Mouse (Mus musculus) embryonic facial prominence, embryonic 12.5 days (tissue): ENCODE measurements at regions not wholly inside any gene's neighbourhood (a gene's known extent, or its start where the extent isn't known, plus 50 kb on each side); places are given as distances from the start of the nearest gene placed in this dataset.

Source experiments
- ATAC-seq: fragments of 200-750 bp; cut with Nextera tagmentation; 2 replicates; pipeline ENCODE4 v1.8.0; 2017; ENCODE audit not compliant: insufficient number of reproducible peaks, insufficient read depth, low FRiP score, low TSS enrichment
- H3K27ac ChIP-seq: fragments of 300-500 bp; sonication (generic); 2 replicates; pipeline ENCODE4 v1.5.1; 2016; ENCODE audit warnings: mild to moderate bottlenecking
- H3K27me3 ChIP-seq: fragments of 300-500 bp; sonication (generic); 2 replicates; pipeline ENCODE4 v1.6.1; 2016; ENCODE audit warnings: mild to moderate bottlenecking, moderate library complexity
- H3K36me3 ChIP-seq: fragments of 300-500 bp; sonication (generic); 2 replicates; pipeline ENCODE4 v1.6.1; 2016; ENCODE audit warnings: mild to moderate bottlenecking
- H3K4me1 ChIP-seq: fragments of 300-500 bp; sonication (generic); 2 replicates; pipeline ENCODE4 v1.6.1; 2016
- H3K4me2 ChIP-seq: fragments of 300-500 bp; sonication (generic); replicated peaks from 2 replicates; pipeline ENCODE4 v1.6.1; 2016; ENCODE audit warnings: mild to moderate bottlenecking, moderate library complexity
- H3K4me3 ChIP-seq: fragments of 300-500 bp; sonication (generic); 2 replicates; pipeline ENCODE4 v1.5.1; 2016; ENCODE audit warnings: mild to moderate bottlenecking
- H3K9ac ChIP-seq: fragments of 300-500 bp; sonication (generic); 2 replicates; pipeline ENCODE4 v1.6.1; 2016; ENCODE audit warnings: mild to moderate bottlenecking, moderate library complexity
- H3K9me3 ChIP-seq: fragments of 300-500 bp; sonication (generic); 2 replicates; pipeline ENCODE4 v1.6.1; 2016; ENCODE audit warnings: mild to moderate bottlenecking, moderate library complexity
- WGBS: fragments of 180-500 bp; shearing (Covaris S2); methylation state at CpG from one replicate; pipeline ENCODE4 v1.1.7; 2016; 5-methylcytosine and 5-hydroxymethylcytosine counted together

DNA sequence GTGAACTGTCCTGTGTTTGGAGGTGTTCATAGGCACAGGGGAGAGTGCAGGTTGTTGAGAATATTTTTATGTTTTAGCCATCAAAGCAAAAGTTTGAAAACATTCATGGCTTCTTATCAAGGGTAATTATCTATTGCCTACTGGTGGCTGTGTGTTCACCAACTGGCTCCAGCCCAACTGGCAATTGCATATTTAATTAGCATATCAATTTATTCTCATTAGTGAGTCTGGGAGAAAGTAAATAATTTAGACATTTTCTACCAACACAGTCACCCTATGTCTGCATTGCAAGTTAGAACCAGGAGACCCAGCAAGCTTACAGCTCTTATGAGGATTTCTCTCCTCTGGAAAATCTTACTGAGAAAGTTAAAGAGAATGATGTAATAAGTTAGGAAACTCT is 561.0 kb downstream of the Dok5 start:
- no peak overlapping the region for H3K27ac ChIP-seq
- H3K4me2 ChIP-seq: no peak overlapping the region
- H3K27me3 ChIP-seq: no peaks in the 10 kb centered on the region
- H3K4me1 ChIP-seq: no peaks in the 10 kb centered on the region
- H3K9ac ChIP-seq: no peak overlapping the region
- no peak for ATAC-seq
- H3K4me3 ChIP-seq: no peak overlapping the region
- no peaks in the 10 kb centered on the region for H3K36me3 ChIP-seq
- H3K9me3 ChIP-seq: no peaks in the 10 kb centered on the region

DNA sequence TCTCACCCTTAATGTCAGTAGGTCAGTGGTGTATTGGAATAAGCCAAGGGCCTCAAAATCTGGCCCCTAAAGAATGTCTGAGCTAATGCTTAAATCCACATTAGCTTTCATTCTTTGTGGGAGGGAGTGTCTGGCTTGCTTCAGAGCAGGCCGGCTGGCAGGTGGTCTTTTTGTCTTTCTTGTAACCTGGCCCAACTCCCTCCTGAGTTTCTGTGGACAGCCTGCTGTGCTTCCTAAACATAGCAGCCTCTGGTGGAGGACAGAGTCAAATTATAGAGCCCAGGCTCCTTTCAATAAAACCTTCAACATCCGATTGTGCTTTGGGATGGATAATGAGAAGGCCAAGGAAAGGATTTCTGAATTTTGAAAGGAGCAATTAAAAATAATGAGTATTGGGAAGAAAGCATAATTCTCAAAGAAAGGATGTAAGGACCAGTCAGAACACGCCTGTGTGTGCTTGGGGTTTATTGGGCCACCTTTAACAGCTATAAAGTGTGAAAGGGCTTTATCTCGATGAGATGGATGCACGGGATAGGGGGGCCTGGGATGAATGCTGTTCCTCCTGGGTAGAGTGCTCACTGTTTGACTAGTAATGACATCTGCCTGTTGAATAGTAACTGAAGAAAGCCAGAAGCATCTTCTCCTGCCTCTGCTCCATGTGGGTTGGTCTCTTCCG is 554.2 kb downstream of the Dok5 start:
- H3K27ac ChIP-seq: no peak overlapping the region
- 0 out of 2 replicates have a peak, but pooled peaks cover 7% of the 10 kb centered on the region for H3K9me3 ChIP-seq
- no peaks in the 10 kb centered on the region for H3K27me3 ChIP-seq
- H3K36me3 ChIP-seq: no peaks in the 10 kb centered on the region
- H3K9ac ChIP-seq: no peak overlapping the region
- H3K4me2 ChIP-seq: no peak overlapping the region
- WGBS: 23% methylated on average over 6 of the region's 6 CpGs
- H3K4me1 ChIP-seq: no peaks in the 10 kb centered on the region
- no peak for ATAC-seq
- no peak overlapping the region for H3K4me3 ChIP-seq

DNA sequence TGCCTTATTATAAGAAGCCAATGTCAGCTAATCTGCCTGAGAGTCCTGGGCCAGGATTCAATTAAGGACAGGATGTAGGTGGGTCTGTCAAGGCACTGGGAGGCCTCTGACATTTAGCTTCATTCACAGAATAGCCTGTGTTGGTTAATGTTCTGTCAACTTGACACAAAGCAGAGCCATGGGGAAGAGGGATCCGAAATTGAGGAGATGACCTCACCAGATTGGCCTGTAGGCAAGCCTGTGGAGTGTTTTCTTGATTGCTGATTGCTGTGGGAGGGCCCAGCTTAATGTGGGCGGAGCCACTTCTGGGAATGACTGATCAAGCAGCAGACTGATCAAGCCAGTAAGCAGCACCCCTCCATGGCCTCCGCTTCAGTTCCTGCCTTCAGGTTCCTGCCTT is 548.5 kb downstream of the Dok5 start:
- no peaks in the 10 kb centered on the region for H3K4me1 ChIP-seq
- no peak overlapping the region for H3K4me2 ChIP-seq
- 0 out of 2 replicates have a peak, but pooled peaks cover 7% of the 10 kb centered on the region for H3K9me3 ChIP-seq
- no peaks in the 10 kb centered on the region for H3K27me3 ChIP-seq
- no peaks in the 10 kb centered on the region for H3K36me3 ChIP-seq
- WGBS: 67% methylated on average over 3 of the region's 3 CpGs
- H3K27ac ChIP-seq: no peak overlapping the region
- H3K4me3 ChIP-seq: no peak overlapping the region
- no peak for ATAC-seq
- H3K9ac ChIP-seq: no peak overlapping the region

- H3K36me3 ChIP-seq: no peaks in the 10 kb centered on the region
- no peaks in the 10 kb centered on the region for H3K4me1 ChIP-seq
- WGBS: 88% methylated on average over 3 of the region's 3 CpGs
- H3K4me2 ChIP-seq: no peak overlapping the region
- no peak overlapping the region for H3K27ac ChIP-seq
- H3K4me3 ChIP-seq: no peak overlapping the region
- no peaks in the 10 kb centered on the region for H3K27me3 ChIP-seq
- 0 out of 2 replicates have a peak, but pooled peaks cover 7% of the 10 kb centered on the region for H3K9me3 ChIP-seq
- no peak overlapping the region for H3K9ac ChIP-seq
- ATAC-seq: no peak
These were observed 547.7 kb downstream of the Dok5 start for GRCm38 (mm10) chr2:171279319-171279718.

GRCm38 (mm10) chr2:171253194-171253593 is 521.6 kb downstream of the Dok5 start:
- no peaks in the 10 kb centered on the region for H3K9me3 ChIP-seq
- no peak overlapping the region for H3K9ac ChIP-seq
- H3K4me3 ChIP-seq: no peak overlapping the region
- ATAC-seq: no peak
- H3K27ac ChIP-seq: no peak overlapping the region
- H3K27me3 ChIP-seq: no peaks in the 10 kb centered on the region
- 54% methylated on average over 10 of the region's 10 CpGs for WGBS
- no peaks in the 10 kb centered on the region for H3K4me1 ChIP-seq
- H3K4me2 ChIP-seq: peak overlapping the region; percentile 24; the same call in 1 of the 2 replicates
- H3K36me3 ChIP-seq: no peaks in the 10 kb centered on the region

GRCm38 (mm10) chr2:171245391-171245790 is 513.8 kb downstream of the Dok5 start:
- Histone ChIP-seq H3K4me3 (no peak overlapping the region), H3K4me1 (no peaks in the 10 kb centered on the region), H3K4me2 (no peak overlapping the region), H3K27ac (no peak overlapping the region), H3K36me3 (no peaks in the 10 kb centered on the region), H3K27me3 (no peaks in the 10 kb centered on the region), H3K9ac (no peak overlapping the region), H3K9me3 (no peaks in the 10 kb centered on the region)
- 76% methylated on average over 4 of the region's 4 CpGs for WGBS
- ATAC-seq: no peak

- H3K9ac ChIP-seq: no peak overlapping the region
- WGBS: 73% methylated on average over 5 of the region's 5 CpGs
- no peak for ATAC-seq
- no peak overlapping the region for H3K4me2 ChIP-seq
- H3K4me3 ChIP-seq: no peak overlapping the region
- H3K27me3 ChIP-seq: no peaks in the 10 kb centered on the region
- no peaks in the 10 kb centered on the region for H3K9me3 ChIP-seq
- H3K36me3 ChIP-seq: no peaks in the 10 kb centered on the region
- no peaks in the 10 kb centered on the region for H3K4me1 ChIP-seq
- H3K27ac ChIP-seq: no peak overlapping the region
These were observed 510.7 kb downstream of the Dok5 start for GRCm38 (mm10) chr2:171242356-171242755.

- Histone ChIP-seq H3K9ac (no peak overlapping the region), H3K36me3 (no peaks in the 10 kb centered on the region), H3K4me1 (no peaks in the 10 kb centered on the region), H3K4me2 (no peak overlapping the region), H3K27ac (no peak overlapping the region), H3K27me3 (no peaks in the 10 kb centered on the region), H3K9me3 (no peaks in the 10 kb centered on the region), H3K4me3 (no peak overlapping the region)
- WGBS: 71% methylated on average over 8 of the region's 8 CpGs
- ATAC-seq: no peak
These were observed 505.8 kb downstream of the Dok5 start for GRCm38 (mm10) chr2:171237276-171237960.

DNA sequence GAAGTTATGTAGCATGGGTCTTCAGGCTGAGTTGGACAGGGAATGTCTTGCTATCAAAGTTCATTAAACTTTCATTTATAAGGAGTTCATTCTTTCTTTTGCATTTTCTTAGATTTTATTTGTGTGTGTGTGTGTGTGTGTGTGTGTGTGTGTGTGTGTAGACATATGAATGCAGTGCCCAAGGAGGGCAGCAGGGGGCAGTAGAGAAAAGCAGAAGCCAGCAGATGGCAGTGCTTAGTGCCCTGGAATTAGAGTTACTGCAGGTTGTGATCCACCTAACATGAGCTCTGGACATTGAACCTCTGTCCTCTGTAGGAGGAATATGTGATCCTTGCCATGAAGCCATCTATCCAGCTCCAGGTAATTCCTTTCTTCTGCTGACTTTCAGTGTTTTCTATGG is 501.2 kb downstream of the Dok5 start:
- H3K27me3 ChIP-seq: no peaks in the 10 kb centered on the region
- no peaks in the 10 kb centered on the region for H3K9me3 ChIP-seq
- no peaks in the 10 kb centered on the region for H3K36me3 ChIP-seq
- no peak for ATAC-seq
- H3K4me1 ChIP-seq: no peaks in the 10 kb centered on the region
- H3K27ac ChIP-seq: no peak overlapping the region
- no peak overlapping the region for H3K9ac ChIP-seq
- no peak overlapping the region for H3K4me3 ChIP-seq
- H3K4me2 ChIP-seq: no peak overlapping the region

DNA sequence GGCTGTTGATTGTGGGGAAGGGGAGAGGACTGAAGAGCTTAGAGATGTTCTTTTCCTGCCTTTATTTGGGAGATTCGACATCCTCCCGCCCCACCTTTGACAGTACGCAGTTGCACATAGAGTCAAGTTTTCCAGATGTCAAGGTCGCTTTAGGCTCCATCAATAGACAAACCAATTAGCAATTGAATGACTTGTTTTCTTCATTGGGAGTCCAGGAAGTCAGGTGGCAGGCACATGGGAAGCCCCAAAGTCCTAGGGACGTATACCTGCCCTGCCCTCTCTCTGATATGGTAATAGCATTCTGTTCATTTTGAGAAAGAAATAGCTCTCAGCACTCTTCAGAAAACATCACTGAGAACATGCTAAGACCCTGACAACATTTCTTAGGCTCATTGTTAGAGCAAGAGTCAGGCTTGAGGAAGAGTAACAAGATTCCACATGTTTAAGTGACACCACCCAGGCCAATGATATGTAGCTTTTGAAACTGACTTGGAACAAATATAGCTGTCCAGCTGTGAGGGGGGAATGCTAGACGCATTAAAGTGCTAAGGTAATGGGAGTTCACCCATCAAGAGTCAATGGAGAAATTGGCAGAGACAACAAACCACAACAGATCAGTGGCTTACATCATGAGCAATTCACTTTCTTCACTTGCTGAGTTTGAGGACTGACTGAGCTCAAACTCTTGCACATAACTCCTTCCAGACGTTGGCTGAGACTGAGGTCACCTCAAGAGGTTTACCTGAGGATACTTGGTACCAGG is 499.9 kb downstream of the Dok5 start:
- WGBS: 74% methylated on average over 7 of the region's 7 CpGs
- Histone ChIP-seq H3K27ac (no peak overlapping the region), H3K9me3 (no peaks in the 10 kb centered on the region), H3K4me1 (no peaks in the 10 kb centered on the region), H3K36me3 (no peaks in the 10 kb centered on the region), H3K9ac (no peak overlapping the region), H3K4me2 (no peak overlapping the region), H3K27me3 (no peaks in the 10 kb centered on the region), H3K4me3 (no peak overlapping the region)
- ATAC-seq: no peak

DNA sequence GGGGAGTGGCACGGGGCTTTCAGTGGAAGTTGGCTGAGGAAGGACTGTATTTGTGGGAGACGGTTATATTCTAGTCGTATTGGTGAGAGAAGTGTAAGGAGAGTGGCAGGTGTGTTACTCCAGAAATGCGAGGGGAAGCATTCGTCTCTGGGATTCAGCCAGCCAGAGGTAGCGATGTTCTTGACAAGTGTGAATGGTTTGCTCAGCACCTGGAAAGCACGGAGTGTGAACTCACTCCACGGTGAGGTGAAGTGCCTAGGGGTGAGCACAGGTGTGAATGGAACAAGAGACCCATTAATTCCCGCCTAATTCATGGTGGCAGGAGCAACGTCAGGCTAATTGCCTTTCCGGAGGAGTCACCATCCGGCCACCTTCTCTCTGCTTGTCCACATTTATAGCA is 498.9 kb downstream of the Dok5 start:
- H3K9me3 ChIP-seq: no peaks in the 10 kb centered on the region
- WGBS: 78% methylated on average over 12 of the region's 12 CpGs
- no peak overlapping the region for H3K4me2 ChIP-seq
- no peak overlapping the region for H3K27ac ChIP-seq
- H3K4me3 ChIP-seq: no peak overlapping the region
- no peak for ATAC-seq
- no peaks in the 10 kb centered on the region for H3K27me3 ChIP-seq
- no peaks in the 10 kb centered on the region for H3K4me1 ChIP-seq
- H3K36me3 ChIP-seq: no peaks in the 10 kb centered on the region
- H3K9ac ChIP-seq: no peak overlapping the region

DNA sequence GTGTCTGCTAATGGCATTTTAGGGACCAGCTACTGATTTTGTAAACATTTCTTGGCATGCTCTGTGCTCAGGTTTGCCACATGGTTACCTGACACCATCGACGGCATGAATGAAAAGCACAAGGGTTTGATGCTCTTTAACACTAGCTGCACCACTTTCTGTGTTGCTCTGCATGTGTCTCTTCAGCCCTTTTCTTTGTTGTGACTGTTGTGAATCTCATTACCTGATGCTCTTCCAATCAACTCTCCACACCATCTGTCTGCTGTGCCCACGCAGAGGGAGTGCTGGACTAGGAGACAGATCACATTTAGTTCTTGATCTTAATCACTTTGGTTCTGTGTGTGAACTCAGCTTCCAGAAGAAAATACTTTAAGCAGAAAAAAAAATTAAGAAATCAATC is 496.6 kb downstream of the Dok5 start:
- Histone ChIP-seq H3K9ac (no peak overlapping the region), H3K36me3 (no peaks in the 10 kb centered on the region), H3K9me3 (no peaks in the 10 kb centered on the region), H3K4me2 (no peak overlapping the region), H3K4me1 (no peaks in the 10 kb centered on the region), H3K4me3 (no peak overlapping the region), H3K27ac (no peak overlapping the region), H3K27me3 (no peaks in the 10 kb centered on the region)
- 55% methylated on average over 3 of the region's 3 CpGs for WGBS
- no peak for ATAC-seq
